Mouse (Mus musculus): ENCODE measurements around the gene Ppl. TPM values are rescaled to one million over a fixed set of nuclear protein-coding genes. Genes with fewer than 3 reads are reported as not detected.

The Ppl gene
- polyA plus RNA-seq, 1 experiment from 2014 or later, result 1.1 TPM

- H3K4me1 ChIP-seq (replicated peaks; ENCODE audit: control insufficient read depth, insufficient read depth, low read length), result peaks cover 4% of the 10 kb centered on the region; the same call in 1 of the 2 replicates
- no peak overlapping the region for H3K4me2 ChIP-seq
- H3K9me3 ChIP-seq (ENCODE audit: control insufficient read depth, low read length), result no peaks in the 10 kb centered on the region
- H3K27ac ChIP-seq (ENCODE audit: low read depth, low read length), result no peak overlapping the region
- ATAC-seq (replicated peaks; ENCODE audit: low FRiP score) (no peak), DNase-seq (ENCODE audit: low spot score) (no peak)
- H3K36me3 ChIP-seq (ENCODE audit: control insufficient read depth, insufficient read depth, low read length), result no peaks in the 10 kb centered on the region
- peaks cover 28% of the 10 kb centered on the region for H3K27me3 ChIP-seq (replicated peaks; ENCODE audit: control insufficient read depth, insufficient read depth, low read length)
- H3K4me3 ChIP-seq (ENCODE audit: low read depth, low read length), result no peak overlapping the region
- H3K9ac ChIP-seq (ENCODE audit: low read depth, low read length), result no peak overlapping the region
- WGBS, result 73% methylated on average over 8 of the region's 8 CpGs
Measured at GRCm38 (mm10) chr16:5135551-5136261, 3.5 kb upstream of the Ppl start.

GRCm38 (mm10) chr16:5134623-5135330 lies 2.6 kb upstream of the Ppl start:
- H3K9me3 ChIP-seq (ENCODE audit: control insufficient read depth, low read length), result no peaks in the 10 kb centered on the region
- H3K4me3 ChIP-seq (ENCODE audit: low read depth, low read length), result no peak overlapping the region
- WGBS, result 78% methylated on average over 14 of the region's 14 CpGs
- DNase-seq (ENCODE audit: low spot score), result no peak
- no peak for ATAC-seq (replicated peaks; ENCODE audit: low FRiP score)
- H3K4me1 ChIP-seq (replicated peaks; ENCODE audit: control insufficient read depth, insufficient read depth, low read length), result peaks cover 4% of the 10 kb centered on the region; the same call in 1 of the 2 replicates
- H3K36me3 ChIP-seq (ENCODE audit: control insufficient read depth, insufficient read depth, low read length), result no peaks in the 10 kb centered on the region
- H3K9ac ChIP-seq (ENCODE audit: low read depth, low read length), result no peak overlapping the region
- H3K27me3 ChIP-seq (replicated peaks; ENCODE audit: control insufficient read depth, insufficient read depth, low read length), result peaks cover 37% of the 10 kb centered on the region
- H3K27ac ChIP-seq (ENCODE audit: low read depth, low read length), result no peak overlapping the region
- H3K4me2 ChIP-seq, result no peak overlapping the region

GRCm38 (mm10) chr16:5131251-5131922 lies 834 bp downstream of the Ppl start:
- 6% methylated on average over 25 of the region's 25 CpGs for WGBS
- ATAC-seq (replicated peaks; ENCODE audit: low FRiP score), result no peak
- Histone ChIP-seq H3K4me2 (peak overlapping the region; percentile 64), H3K9ac (ENCODE audit: low read depth, low read length) (no peak overlapping the region), H3K9me3 (ENCODE audit: control insufficient read depth, low read length) (no peaks in the 10 kb centered on the region), H3K36me3 (ENCODE audit: control insufficient read depth, insufficient read depth, low read length) (no peaks in the 10 kb centered on the region), H3K27me3 (replicated peaks; ENCODE audit: control insufficient read depth, insufficient read depth, low read length) (peaks cover 50% of the 10 kb centered on the region), H3K4me3 (ENCODE audit: low read depth, low read length) (peak overlapping the region; percentile 45), H3K4me1 (replicated peaks; ENCODE audit: control insufficient read depth, insufficient read depth, low read length) (peaks cover 4% of the 10 kb centered on the region; the same call in 1 of the 2 replicates), H3K27ac (ENCODE audit: low read depth, low read length) (no peak overlapping the region)
- no peak for DNase-seq (ENCODE audit: low spot score)

- Histone ChIP-seq H3K27ac (ENCODE audit: low read depth, low read length) (no peak overlapping the region), H3K36me3 (ENCODE audit: control insufficient read depth, insufficient read depth, low read length) (no peaks in the 10 kb centered on the region), H3K9ac (ENCODE audit: low read depth, low read length) (no peak overlapping the region), H3K27me3 (replicated peaks; ENCODE audit: control insufficient read depth, insufficient read depth, low read length) (peaks cover 51% of the 10 kb centered on the region), H3K4me3 (ENCODE audit: low read depth, low read length) (no peak overlapping the region), H3K4me2 (no peak overlapping the region), H3K9me3 (ENCODE audit: control insufficient read depth, low read length) (no peaks in the 10 kb centered on the region), H3K4me1 (replicated peaks; ENCODE audit: control insufficient read depth, insufficient read depth, low read length) (peaks cover 4% of the 10 kb centered on the region; the same call in 1 of the 2 replicates)
- 0 out of 2 replicates have a peak, but pooled peaks have one; percentile 37 for ATAC-seq (replicated peaks; ENCODE audit: low FRiP score)
- WGBS, result 28% methylated on average over 4 of the region's 4 CpGs
- DNase-seq (ENCODE audit: low spot score), result no peak
Measured at GRCm38 (mm10) chr16:5130766-5131165, 1.5 kb downstream of the Ppl start.

- no peak for ATAC-seq (replicated peaks; ENCODE audit: low FRiP score)
- Histone ChIP-seq H3K4me1 (replicated peaks; ENCODE audit: control insufficient read depth, insufficient read depth, low read length) (peaks cover 4% of the 10 kb centered on the region; the same call in 1 of the 2 replicates), H3K27me3 (replicated peaks; ENCODE audit: control insufficient read depth, insufficient read depth, low read length) (peaks cover 51% of the 10 kb centered on the region), H3K36me3 (ENCODE audit: control insufficient read depth, insufficient read depth, low read length) (no peaks in the 10 kb centered on the region), H3K27ac (ENCODE audit: low read depth, low read length) (no peak overlapping the region), H3K9ac (ENCODE audit: low read depth, low read length) (no peak overlapping the region), H3K4me2 (no peak overlapping the region), H3K9me3 (ENCODE audit: control insufficient read depth, low read length) (no peaks in the 10 kb centered on the region), H3K4me3 (ENCODE audit: low read depth, low read length) (no peak overlapping the region)
- WGBS, result 54% methylated on average over 2 of the region's 2 CpGs
- DNase-seq (ENCODE audit: low spot score), result no peak
Measured at GRCm38 (mm10) chr16:5130196-5130595, 2.0 kb downstream of the Ppl start.

- H3K9me3 ChIP-seq (ENCODE audit: control insufficient read depth, low read length), result no peaks in the 10 kb centered on the region
- no peak overlapping the region for H3K9ac ChIP-seq (ENCODE audit: low read depth, low read length)
- WGBS, result 52% methylated on average over 6 of the region's 6 CpGs
- ATAC-seq (replicated peaks; ENCODE audit: low FRiP score), result no peak
- H3K4me1 ChIP-seq (replicated peaks; ENCODE audit: control insufficient read depth, insufficient read depth, low read length), result 0 out of 2 replicates have a peak, but pooled peaks cover 3% of the 10 kb centered on the region
- no peaks in the 10 kb centered on the region for H3K36me3 ChIP-seq (ENCODE audit: control insufficient read depth, insufficient read depth, low read length)
- DNase-seq (ENCODE audit: low spot score), result no peak
- peaks cover 12% of the 10 kb centered on the region for H3K27me3 ChIP-seq (replicated peaks; ENCODE audit: control insufficient read depth, insufficient read depth, low read length)
- no peak overlapping the region for H3K4me3 ChIP-seq (ENCODE audit: low read depth, low read length)
- no peak overlapping the region for H3K4me2 ChIP-seq
- no peak overlapping the region for H3K27ac ChIP-seq (ENCODE audit: low read depth, low read length)
Measured at GRCm38 (mm10) chr16:5123476-5123875, 8.7 kb downstream of the Ppl start.

GRCm38 (mm10) chr16:5119845-5120244 lies 12.4 kb downstream of the Ppl start:
- ATAC-seq (replicated peaks; ENCODE audit: low FRiP score) (no peak), DNase-seq (ENCODE audit: low spot score) (no peak)
- Histone ChIP-seq H3K9me3 (ENCODE audit: control insufficient read depth, low read length) (no peaks in the 10 kb centered on the region), H3K27ac (ENCODE audit: low read depth, low read length) (no peak overlapping the region), H3K4me2 (no peak overlapping the region), H3K27me3 (replicated peaks; ENCODE audit: control insufficient read depth, insufficient read depth, low read length) (peaks cover 9% of the 10 kb centered on the region; the same call in 1 of the 2 replicates), H3K4me1 (replicated peaks; ENCODE audit: control insufficient read depth, insufficient read depth, low read length) (0 out of 2 replicates have a peak, but pooled peaks cover 3% of the 10 kb centered on the region), H3K36me3 (ENCODE audit: control insufficient read depth, insufficient read depth, low read length) (no peaks in the 10 kb centered on the region), H3K4me3 (ENCODE audit: low read depth, low read length) (no peak overlapping the region), H3K9ac (ENCODE audit: low read depth, low read length) (no peak overlapping the region)
- 72% methylated on average over 4 of the region's 4 CpGs for WGBS

GRCm38 (mm10) chr16:5119385-5119784 lies 12.8 kb downstream of the Ppl start:
- DNase-seq (ENCODE audit: low spot score) (no peak), ATAC-seq (replicated peaks; ENCODE audit: low FRiP score) (no peak)
- Histone ChIP-seq H3K27me3 (replicated peaks; ENCODE audit: control insufficient read depth, insufficient read depth, low read length) (peaks cover 9% of the 10 kb centered on the region; the same call in 1 of the 2 replicates), H3K4me3 (ENCODE audit: low read depth, low read length) (no peak overlapping the region), H3K4me1 (replicated peaks; ENCODE audit: control insufficient read depth, insufficient read depth, low read length) (0 out of 2 replicates have a peak, but pooled peaks cover 3% of the 10 kb centered on the region), H3K9me3 (ENCODE audit: control insufficient read depth, low read length) (no peaks in the 10 kb centered on the region), H3K9ac (ENCODE audit: low read depth, low read length) (no peak overlapping the region), H3K36me3 (ENCODE audit: control insufficient read depth, insufficient read depth, low read length) (no peaks in the 10 kb centered on the region), H3K27ac (ENCODE audit: low read depth, low read length) (no peak overlapping the region), H3K4me2 (no peak overlapping the region)
- WGBS, result 72% methylated on average over 4 of the region's 4 CpGs

Measured in liver, embryonic 11.5 days (tissue).